Mouse (Mus musculus) cortical plate, adult 2 months (tissue): Measurements from ENCODE around the gene Golm1. TPM values are rescaled to one million over a fixed set of nuclear protein-coding genes. Genes with fewer than 3 reads are reported as not detected.

Experiments
- H3K27ac ChIP-seq: fragments of 200-500 bp; 2 replicates; pipeline ENCODE4 v1.5.1; 2012; ENCODE audit warnings: low read length, control low read depth, inconsistent platforms; ENCODE audit not compliant: insufficient read depth
- H3K4me1 ChIP-seq: fragments of 200-500 bp; 2 replicates; pipeline ENCODE4 v1.6.1; 2011; ENCODE audit warnings: low read length; ENCODE audit not compliant: control insufficient read depth, insufficient read depth
- H3K4me3 ChIP-seq: fragments of 200-500 bp; 2 replicates; pipeline ENCODE4 v1.5.1; 2011; ENCODE audit warnings: mild to moderate bottlenecking, low read length, control low read depth; ENCODE audit not compliant: insufficient read depth
- CTCF ChIP-seq: fragments of 200-500 bp; IDR thresholded peaks from 2 replicates; pipeline ENCODE4 v1.5.1; 2011; ENCODE audit warnings: mild to moderate bottlenecking, control low read depth, low read length; ENCODE audit not compliant: insufficient read depth; ENCODE audit errors: extremely low read depth
- POLR2A ChIP-seq: fragments of 200-500 bp; IDR thresholded peaks from 2 replicates; pipeline ENCODE4 v1.6.1; 2011; ENCODE audit warnings: mild to moderate bottlenecking, low read length, control low read depth; ENCODE audit not compliant: insufficient read depth; ENCODE audit errors: extremely low read depth
- polyA plus RNA-seq: library from polyadenylated mRNA; depleted of rRNA; stranded (reverse); fragments of >200 nt; gene quantifications from 2 replicates; pipeline ENCODE4 v1.2.3, GENCODE M21; 2012

The Golm1 gene
- polyA plus RNA-seq, 1 experiment: 13.1 TPM

GRCm38 (mm10) chr13:59639368-59640177, 36.0 kb downstream of the Golm1 start:
- Histone ChIP-seq H3K27ac (no peak overlapping the region), H3K4me1 (peaks cover 7% of the 10 kb centered on the region; the same call in 1 of the 2 replicates), H3K4me3 (no peak overlapping the region)
- TF ChIP-seq CTCF (no peak), POLR2A (no peak)

GRCm38 (mm10) chr13:59637800-59638199, 37.8 kb downstream of the Golm1 start:
- TF ChIP-seq CTCF: no peak
- no peak for TF ChIP-seq POLR2A

GRCm38 (mm10) chr13:59634637-59635036, 41.0 kb downstream of the Golm1 start:
- no peak overlapping the region for H3K27ac ChIP-seq
- TF ChIP-seq CTCF (no peak), POLR2A (no peak)
- H3K4me3 ChIP-seq: no peak overlapping the region

More at GRCm38 (mm10) chr13:59637800-59638199, 37.8 kb downstream of the Golm1 start:
- Histone ChIP-seq H3K4me1 (peaks cover 7% of the 10 kb centered on the region; the same call in 1 of the 2 replicates), H3K4me3 (no peak overlapping the region), H3K27ac (no peak overlapping the region)

GRCm38 (mm10) chr13:59626739-59627138, 48.9 kb downstream of the Golm1 start:
- TF ChIP-seq POLR2A: no peak
- TF ChIP-seq CTCF: no peak
- Histone ChIP-seq H3K27ac (no peak overlapping the region), H3K4me1 (no peaks in the 10 kb centered on the region), H3K4me3 (no peak overlapping the region)

More at GRCm38 (mm10) chr13:59634637-59635036, 41.0 kb downstream of the Golm1 start:
- H3K4me1 ChIP-seq: peaks cover 7% of the 10 kb centered on the region; the same call in 1 of the 2 replicates

GRCm38 (mm10) chr13:59624903-59625302, 50.7 kb downstream of the Golm1 start:
- no peak overlapping the region for H3K4me3 ChIP-seq
- H3K4me1 ChIP-seq: no peaks in the 10 kb centered on the region
- no peak overlapping the region for H3K27ac ChIP-seq
- TF ChIP-seq CTCF (no peak), POLR2A (no peak)

- Histone ChIP-seq H3K27ac (0 out of 2 replicates have a peak overlapping the region, but pooled peaks have one; percentile 11), H3K4me1 (no peaks in the 10 kb centered on the region), H3K4me3 (no peak overlapping the region)
- TF ChIP-seq CTCF (no peak), POLR2A (no peak)
These were observed 51.2 kb downstream of the Golm1 start for GRCm38 (mm10) chr13:59624389-59624788.

- no peaks in the 10 kb centered on the region for H3K4me1 ChIP-seq
- no peak overlapping the region for H3K4me3 ChIP-seq
- no peak overlapping the region for H3K27ac ChIP-seq
- no peak for TF ChIP-seq POLR2A
- no peak for TF ChIP-seq CTCF
These were observed 53.7 kb downstream of the Golm1 start for GRCm38 (mm10) chr13:59621643-59622489.

- Histone ChIP-seq H3K27ac (no peak overlapping the region), H3K4me1 (no peaks in the 10 kb centered on the region), H3K4me3 (no peak overlapping the region)
- TF ChIP-seq POLR2A: no peak
- no peak for TF ChIP-seq CTCF
These were observed 57.1 kb downstream of the Golm1 start for GRCm38 (mm10) chr13:59618463-59618862.

GRCm38 (mm10) chr13:59615554-59615953, 60.1 kb downstream of the Golm1 start:
- TF ChIP-seq POLR2A: no peak
- TF ChIP-seq CTCF: no peak
- Histone ChIP-seq H3K4me1 (no peaks in the 10 kb centered on the region), H3K27ac (no peak overlapping the region), H3K4me3 (no peak overlapping the region)

- TF ChIP-seq POLR2A (no peak), CTCF (no peak)
- no peaks in the 10 kb centered on the region for H3K4me1 ChIP-seq
- H3K4me3 ChIP-seq: no peak overlapping the region
- no peak overlapping the region for H3K27ac ChIP-seq
These were observed 60.5 kb downstream of the Golm1 start for GRCm38 (mm10) chr13:59615152-59615551.
